Mouse (Mus musculus) bone marrow macrophage, adult 2 months (primary cell): Measurements from ENCODE around the gene Fgfr1op. TPM values are rescaled to one million over a fixed set of nuclear protein-coding genes. Genes with fewer than 3 reads are reported as not detected.
"Not testable (repeated sequence)": the region's sequence is repeated elsewhere in the genome, so short reads cannot be mapped to it uniquely, and the experiment has no call there.

Experiments used
- H3K27ac ChIP-seq: 2 replicates; pipeline ENCODE4 v1.5.1; 2012; ENCODE audit warnings: low read depth, low read length; ENCODE audit not compliant: insufficient read depth
- H3K4me1 ChIP-seq: 2 replicates; pipeline ENCODE4 v1.6.1; 2012; ENCODE audit warnings: low read length; ENCODE audit not compliant: control insufficient read depth, insufficient read depth
- H3K4me3 ChIP-seq: 2 replicates; pipeline ENCODE4 v1.5.1; 2012; ENCODE audit warnings: mild to moderate bottlenecking, low read length, moderate library complexity; ENCODE audit not compliant: insufficient read depth
- polyA plus RNA-seq: library from polyadenylated mRNA; stranded (reverse); fragments of >200 nt; gene quantifications from 2 replicates; pipeline ENCODE4 v1.2.4, GENCODE M21; 2012; ENCODE audit not compliant: missing spikeins, insufficient read depth, insufficient read length

Gene Fgfr1op
- 16.4 and 17.4 TPM in 2 replicates for polyA plus RNA-seq

DNA sequence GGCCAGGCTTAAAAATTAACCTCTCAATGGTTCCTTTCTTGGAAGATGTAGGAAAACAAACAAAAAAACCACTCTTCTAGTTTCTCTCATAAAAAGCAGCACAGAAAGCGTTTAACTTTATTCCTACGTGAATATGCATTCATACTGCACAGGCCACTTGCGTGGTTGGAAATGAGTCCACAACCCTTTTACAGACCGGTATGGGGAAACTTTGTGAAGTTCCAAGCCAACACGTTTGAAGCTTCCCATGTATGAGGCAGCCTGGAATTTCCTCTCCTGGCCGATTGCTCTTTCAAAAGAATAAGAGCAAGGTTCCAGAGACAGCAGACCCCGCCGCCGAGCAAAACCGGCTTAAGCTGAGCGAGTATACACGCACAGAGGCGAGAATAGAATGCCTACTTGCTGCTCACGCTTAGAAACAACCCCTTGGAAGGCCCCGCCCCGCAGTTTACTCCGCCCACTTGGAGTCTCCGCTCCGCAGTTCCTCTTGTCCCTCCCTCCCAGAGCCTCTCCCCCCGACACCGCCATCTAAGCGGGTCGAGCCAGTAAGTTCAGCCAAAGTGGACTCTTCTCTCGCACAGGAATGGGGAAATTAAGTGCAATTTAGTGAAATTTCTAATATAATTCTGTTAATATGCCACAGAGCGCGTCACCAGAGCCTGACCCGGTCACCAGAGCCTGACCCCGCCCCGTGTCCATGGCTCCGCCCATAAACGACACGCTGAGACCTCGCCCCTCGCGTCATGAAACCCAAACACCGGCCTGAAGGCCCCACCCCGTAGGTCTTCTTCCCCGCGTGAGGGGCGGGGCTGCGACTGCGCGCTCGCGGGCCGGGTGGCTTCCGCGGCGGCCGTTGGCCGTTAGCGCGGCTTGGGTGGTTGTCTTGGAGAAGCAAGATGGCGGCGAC, at the start of gene Fgfr1op:
Fgfr1op (plus strand) TSS at position 801 of the 907 bp plus-strand sequence.
- peak within 1 kb of the TSS; percentile 64 for H3K27ac ChIP-seq
- not testable (repeated sequence) for H3K4me1 ChIP-seq
- peak within 1 kb of the TSS; percentile 65 for H3K4me3 ChIP-seq

DNA sequence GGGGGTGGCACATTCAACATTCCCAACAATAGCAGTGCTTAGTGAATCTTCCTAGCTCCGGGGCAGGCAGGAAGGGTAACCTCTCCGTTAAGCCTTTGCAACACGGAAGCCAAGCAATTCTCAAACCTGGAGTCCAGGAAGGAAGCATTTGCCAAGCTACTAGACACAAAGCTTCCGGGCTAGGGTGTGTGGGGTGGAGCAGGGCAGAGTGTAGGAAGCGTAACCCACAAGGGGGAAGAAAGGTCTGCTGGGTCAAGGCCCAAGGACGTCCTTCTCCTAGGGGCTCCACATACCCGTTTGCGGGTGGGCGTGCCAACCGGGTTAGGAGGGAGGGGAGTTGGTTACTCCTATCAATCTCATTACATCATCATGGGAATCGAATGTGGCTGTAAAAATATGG, 48.9 kb upstream of the Fgfr1op start:
- H3K4me3 ChIP-seq = not testable (repeated sequence)

DNA sequence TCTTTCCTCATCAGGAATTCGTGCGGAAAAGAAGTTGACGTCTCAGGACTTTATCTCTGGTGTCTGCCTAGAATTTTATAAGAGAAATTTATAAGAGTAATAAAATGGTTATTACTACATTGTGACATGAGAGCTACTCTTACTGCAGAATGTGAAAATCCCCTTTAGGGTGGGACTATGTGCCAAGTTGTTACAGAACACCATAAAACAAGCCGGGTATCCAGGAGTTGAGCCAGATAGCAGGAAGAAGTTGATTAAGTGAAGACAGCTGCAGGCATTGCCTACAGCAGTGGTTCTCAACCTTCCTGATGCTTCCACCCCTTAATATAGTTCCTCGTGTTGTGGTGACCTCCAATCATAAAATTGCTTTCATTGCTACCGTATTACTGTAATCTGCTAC, 48.4 kb upstream of the Fgfr1op start:
- H3K27ac ChIP-seq, H3K4me1 ChIP-seq, H3K4me3 ChIP-seq: not testable (repeated sequence)

More for the DNA sequence above, 48.9 kb upstream of the Fgfr1op start:
- H3K27ac ChIP-seq, H3K4me1 ChIP-seq: not testable (repeated sequence)

DNA sequence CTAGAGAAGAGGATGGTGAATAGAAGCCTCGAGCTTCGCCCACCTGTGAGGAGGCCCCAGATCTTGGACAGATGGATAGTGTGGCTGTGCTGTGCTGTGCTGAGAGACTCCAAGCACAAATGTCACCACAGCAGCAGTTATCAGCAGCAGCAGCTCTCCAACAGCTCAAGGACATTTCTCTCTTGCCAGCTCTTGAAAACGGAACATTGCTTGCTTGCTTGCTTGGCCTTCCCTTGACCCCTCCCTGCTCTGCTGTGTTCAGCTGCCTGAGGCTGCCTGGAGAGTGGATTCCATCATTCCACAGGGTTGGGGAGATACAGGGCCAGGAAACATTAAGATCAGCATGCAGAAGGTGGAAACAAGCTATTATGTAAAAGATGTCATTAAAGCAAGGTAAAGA, 42.3 kb upstream of the Fgfr1op start:
- not testable (repeated sequence) for H3K4me1 ChIP-seq, H3K4me3 ChIP-seq, H3K27ac ChIP-seq

- not testable (repeated sequence) for H3K4me1 ChIP-seq, H3K4me3 ChIP-seq, H3K27ac ChIP-seq
Observed at GRCm38 (mm10) chr17:8124586-8124985, 40.7 kb upstream of the Fgfr1op start.

GRCm38 (mm10) chr17:8128326-8128993, 36.8 kb upstream of the Fgfr1op start:
- not testable (repeated sequence) for H3K27ac ChIP-seq, H3K4me3 ChIP-seq, H3K4me1 ChIP-seq

GRCm38 (mm10) chr17:8129578-8129977, 35.7 kb upstream of the Fgfr1op start:
- not testable (repeated sequence) for H3K4me1 ChIP-seq, H3K4me3 ChIP-seq, H3K27ac ChIP-seq

GRCm38 (mm10) chr17:8130849-8131248, 34.5 kb upstream of the Fgfr1op start:
- H3K27ac ChIP-seq, H3K4me3 ChIP-seq, H3K4me1 ChIP-seq: not testable (repeated sequence)

DNA sequence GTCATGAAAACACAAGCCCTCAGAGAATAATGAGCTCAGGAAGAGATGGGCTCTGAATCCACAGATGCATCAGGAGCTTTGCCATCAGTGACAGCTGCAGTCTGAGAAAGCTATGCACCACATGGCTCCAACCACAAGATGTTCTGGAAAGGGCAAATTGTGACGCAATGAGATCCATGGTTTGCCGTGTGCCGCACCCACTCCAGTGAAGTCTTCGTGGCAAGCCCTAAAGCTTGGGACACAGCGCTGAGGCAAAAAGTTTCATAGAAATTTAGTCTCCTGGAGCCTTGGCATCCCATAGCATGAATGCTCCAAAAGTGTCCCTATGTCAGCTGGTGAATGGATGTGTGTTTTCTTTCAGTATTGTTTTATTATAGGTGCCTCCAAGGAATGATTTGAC, 27.2 kb upstream of the Fgfr1op start:
- not testable (repeated sequence) for H3K4me3 ChIP-seq, H3K27ac ChIP-seq, H3K4me1 ChIP-seq

DNA sequence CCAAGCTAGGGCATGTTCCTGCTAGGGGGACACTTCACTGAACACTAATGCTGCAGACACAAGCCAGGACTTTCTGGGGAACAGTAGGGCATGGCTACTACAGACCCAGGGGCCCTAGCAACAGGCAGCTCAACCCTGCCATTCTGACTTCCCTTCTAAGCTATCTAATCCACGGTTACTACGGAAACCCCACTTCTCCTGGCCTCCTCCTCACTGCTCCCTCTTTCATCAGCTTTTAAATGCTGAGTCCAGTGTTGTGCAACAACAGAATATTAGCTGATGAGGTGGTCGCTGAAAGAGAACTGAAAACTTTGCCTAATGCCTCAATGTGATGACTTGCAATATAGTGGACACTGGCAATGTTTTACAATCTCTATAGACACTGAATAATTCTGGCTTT, 25.1 kb upstream of the Fgfr1op start:
- H3K4me3 ChIP-seq, H3K4me1 ChIP-seq, H3K27ac ChIP-seq: not testable (repeated sequence)

- not testable (repeated sequence) for H3K4me1 ChIP-seq, H3K4me3 ChIP-seq
- peak overlapping the region; percentile 55 for H3K27ac ChIP-seq
Observed at GRCm38 (mm10) chr17:8143802-8144673, 21.3 kb upstream of the Fgfr1op start.

DNA sequence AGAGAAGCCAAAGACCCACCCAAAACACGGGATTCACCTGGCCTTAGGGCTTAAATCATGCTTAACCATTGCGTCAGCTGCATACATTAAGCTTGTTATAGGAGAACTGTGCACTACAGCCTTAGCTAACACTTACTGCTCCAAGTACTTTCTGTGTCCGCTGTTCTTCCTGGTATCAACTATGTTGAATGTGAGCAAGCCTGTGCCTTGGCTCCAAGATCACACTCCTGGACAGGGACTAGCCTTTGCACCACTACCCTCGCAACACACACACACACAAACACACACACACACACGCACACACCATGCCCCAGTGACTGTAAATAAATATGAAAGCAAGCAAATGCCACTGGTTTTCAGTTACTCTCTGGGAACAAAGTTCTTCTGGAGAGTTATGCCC, 18.4 kb upstream of the Fgfr1op start:
- H3K4me1 ChIP-seq, H3K27ac ChIP-seq: not testable (repeated sequence)
- H3K4me3 ChIP-seq = peak overlapping the region; percentile 73

- peak within 1 kb of the TSS; percentile 31; the same call in 1 of the 2 replicates for H3K27ac ChIP-seq
- peak within 1 kb of the TSS; percentile 73 for H3K4me3 ChIP-seq
- not testable (repeated sequence) for H3K4me1 ChIP-seq
Observed at GRCm38 (mm10) chr17:8147439-8148316, 17.6 kb upstream of the Fgfr1op start, which contains the start of the genes Gm49673 and Rnaset2a. Gene Gm49673 (minus strand): TSS chr17:8147788. Gene Rnaset2a (minus strand): TSS chr17:8148097.

DNA sequence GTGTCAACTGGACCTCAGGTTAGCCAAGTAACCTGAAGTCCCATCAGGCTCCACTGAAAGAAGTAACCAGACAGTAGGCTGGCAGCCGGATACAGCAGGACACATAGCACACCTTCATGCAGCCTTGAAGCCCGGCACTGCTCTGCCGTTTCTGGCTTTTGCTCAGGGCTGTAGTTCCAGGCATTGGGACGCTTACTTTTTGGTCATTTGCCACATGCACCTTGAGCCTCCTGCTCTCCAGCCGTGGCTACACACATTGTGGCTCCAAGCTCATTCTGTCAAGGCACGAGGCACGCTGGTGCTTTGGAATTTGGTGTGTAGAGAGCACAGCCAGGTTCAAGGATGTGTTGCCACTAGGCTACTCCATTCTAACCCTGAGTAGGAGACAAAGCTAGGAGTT, 10.3 kb upstream of the Fgfr1op start:
- H3K27ac ChIP-seq, H3K4me1 ChIP-seq, H3K4me3 ChIP-seq: not testable (repeated sequence)
